Mouse (Mus musculus) liver, embryonic 14.5 days (tissue): ENCODE results near the gene Cdc42ep4.

Source experiments
- CTCF ChIP-seq: IDR thresholded peaks from 2 replicates; pipeline ENCODE4 v1.5.1; 2016; ENCODE audit warnings: antibody characterized with exemption, low read depth, control low read depth
- EP300 ChIP-seq: IDR thresholded peaks from 2 replicates; pipeline ENCODE4 v1.6.1; 2016; ENCODE audit warnings: antibody characterized with exemption, low read depth

DNA sequence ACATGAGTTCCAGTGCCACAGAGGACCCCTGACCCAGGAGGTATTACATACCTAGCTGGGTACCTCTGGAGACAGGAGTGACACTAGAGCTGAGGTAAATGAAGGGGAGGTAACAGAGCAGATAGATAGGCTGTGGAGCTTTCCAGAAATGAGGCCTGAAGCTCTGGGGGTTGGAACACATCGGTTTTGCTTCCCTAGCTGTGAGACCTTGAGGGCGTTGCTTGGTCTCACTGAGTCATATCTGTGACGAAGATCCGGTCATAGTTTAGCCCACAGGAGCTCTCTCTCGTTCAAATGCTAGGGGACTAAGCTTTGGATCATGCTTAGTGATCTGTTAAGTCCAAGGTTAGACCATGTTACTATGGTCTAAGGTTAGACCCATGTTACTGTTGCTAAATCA, 7.2 kb upstream of the Cdc42ep4 start:
- TF ChIP-seq CTCF (no peak), EP300 (no peak)
